Mouse (Mus musculus) megakaryocyte, embryonic 14.5 days (primary cell): ENCODE results near the gene Traf6. TPM values are rescaled to one million over a fixed set of nuclear protein-coding genes. Genes with fewer than 3 reads are reported as not detected.
"Not testable (repeated sequence)": the region's sequence is repeated elsewhere in the genome, so short reads cannot be mapped to it uniquely, and the experiment has no call there.

Source experiments
- H3K27me3 ChIP-seq: replicated peaks from 2 replicates; pipeline ENCODE3; 2012; ENCODE audit warnings: inconsistent platforms
- H3K36me3 ChIP-seq: replicated peaks from 2 replicates; pipeline ENCODE3; 2012; ENCODE audit warnings: low read length, inconsistent platforms, mixed read lengths
- H3K4me1 ChIP-seq: 2 replicates; pipeline ENCODE4 v1.6.1; 2012; ENCODE audit warnings: inconsistent platforms
- H3K4me3 ChIP-seq: replicated peaks from 2 replicates; pipeline ENCODE3; 2012; ENCODE audit warnings: moderate library complexity, mild to moderate bottlenecking, inconsistent platforms
- H3K9me3 ChIP-seq: 2 replicates; pipeline ENCODE4 v1.6.1; 2012; ENCODE audit warnings: inconsistent platforms
- FLI1 ChIP-seq: IDR thresholded peaks from 2 replicates; pipeline ENCODE4 v1.6.1; 2012; ENCODE audit warnings: low read length, inconsistent platforms, mixed read lengths
- GATA1 ChIP-seq: IDR thresholded peaks from 3 replicates; pipeline ENCODE4 v1.6.1; 2012; ENCODE audit warnings: mixed read lengths, low read length, inconsistent platforms, borderline replicate concordance
- polyA plus RNA-seq: library from polyadenylated mRNA; stranded (reverse); fragments of >175 nt; gene quantifications from 2 replicates; pipeline ENCODE4 v1.2.3, GENCODE M21; 2012; ENCODE audit warnings: low replicate concordance; ENCODE audit not compliant: insufficient read depth

Traf6 gene
- polyA plus RNA-seq, 1 experiment = 0.78 TPM

GRCm38 (mm10) chr2:101742072-101742860 is 64.0 kb downstream of the Traf6 start:
- Histone ChIP-seq H3K4me3 (no peak overlapping the region), H3K36me3 (peaks cover 99% of the 10 kb centered on the region), H3K4me1 (peaks cover 8% of the 10 kb centered on the region; the same call in 1 of the 2 replicates), H3K9me3 (no peaks in the 10 kb centered on the region), H3K27me3 (no peaks in the 10 kb centered on the region)
- no peak for TF ChIP-seq GATA1
- no peak for TF ChIP-seq FLI1

GRCm38 (mm10) chr2:101745656-101746055 is 67.4 kb downstream of the Traf6 start:
- H3K9me3 ChIP-seq, H3K27me3 ChIP-seq, H3K4me3 ChIP-seq: not testable (repeated sequence)
- Histone ChIP-seq H3K36me3 (peaks cover 99% of the 10 kb centered on the region), H3K4me1 (peaks cover 17% of the 10 kb centered on the region)

DNA sequence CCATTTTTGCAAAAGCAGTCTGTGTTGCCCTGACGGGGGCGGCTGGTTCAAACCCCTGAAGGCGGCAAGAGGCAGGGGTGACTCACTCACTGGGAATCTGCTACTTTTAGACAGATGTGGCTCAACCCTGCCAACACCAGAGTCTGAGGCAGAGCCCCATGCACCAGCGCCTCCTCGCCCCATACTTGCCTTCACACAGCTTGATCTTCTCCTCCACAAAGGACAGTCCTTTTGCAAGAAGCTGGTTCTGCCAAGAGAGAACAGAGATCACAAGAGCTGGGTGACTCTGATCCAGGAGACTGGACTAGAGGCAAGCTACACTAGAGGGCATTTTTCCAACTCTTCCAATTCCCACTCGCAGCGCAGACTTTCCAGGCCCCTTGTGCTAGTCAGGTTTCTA is 68.3 kb downstream of the Traf6 start:
- Histone ChIP-seq H3K27me3 (no peaks in the 10 kb centered on the region), H3K9me3 (no peaks in the 10 kb centered on the region), H3K36me3 (peaks cover 98% of the 10 kb centered on the region), H3K4me3 (no peak overlapping the region), H3K4me1 (peaks cover 25% of the 10 kb centered on the region)
- TF ChIP-seq GATA1 = no peak
- TF ChIP-seq FLI1 = no peak

Other genes with a start within 250 kb of the Traf6 start
- 0.02 and 0.92 TPM in 2 replicates for gene Rag2, start 53.7 kb upstream of the Traf6 start, polyA plus RNA-seq
- gene Rag1, start 28.9 kb upstream of the Traf6 start, polyA plus RNA-seq = not detected in 2 replicates
- 3.8 TPM in 1 of 2 replicates, not detected in the other for gene B230118H07Rik, start 28.9 kb upstream of the Traf6 start, polyA plus RNA-seq
- 44.1 and 158 TPM in 2 replicates for gene Prr5l, start 204.6 kb downstream of the Traf6 start, polyA plus RNA-seq
- gene Commd9, start 207.8 kb downstream of the Traf6 start, polyA plus RNA-seq = 49.6 and 63.0 TPM in 2 replicates